Mouse (Mus musculus): ENCODE results near the gene Pank4.

- no peak for TF ChIP-seq MYOG (IDR thresholded peaks at IDR 0.05; ENCODE audit: control insufficient read depth, extremely low read depth, insufficient read length)
- no peak for TF ChIP-seq CEBPB (IDR thresholded peaks at IDR 0.05; ENCODE audit: low read depth)
- TF ChIP-seq CTCF (IDR thresholded peaks at IDR 0.05; ENCODE audit: control insufficient read depth, insufficient read depth, insufficient read length) = no peak
- no peak for TF ChIP-seq USF1 (IDR thresholded peaks at IDR 0.05; ENCODE audit: low read depth)
- no peak for TF ChIP-seq FOSL1 (IDR thresholded peaks at IDR 0.05; ENCODE audit: insufficient read depth, low read length, poor library complexity, severe bottlenecking)
Measured at GRCm38 (mm10) chr4:154914252-154914651, 49.7 kb upstream of the Pank4 start.
